Mouse (Mus musculus): ENCODE measurements around the gene Ski.

DNA sequence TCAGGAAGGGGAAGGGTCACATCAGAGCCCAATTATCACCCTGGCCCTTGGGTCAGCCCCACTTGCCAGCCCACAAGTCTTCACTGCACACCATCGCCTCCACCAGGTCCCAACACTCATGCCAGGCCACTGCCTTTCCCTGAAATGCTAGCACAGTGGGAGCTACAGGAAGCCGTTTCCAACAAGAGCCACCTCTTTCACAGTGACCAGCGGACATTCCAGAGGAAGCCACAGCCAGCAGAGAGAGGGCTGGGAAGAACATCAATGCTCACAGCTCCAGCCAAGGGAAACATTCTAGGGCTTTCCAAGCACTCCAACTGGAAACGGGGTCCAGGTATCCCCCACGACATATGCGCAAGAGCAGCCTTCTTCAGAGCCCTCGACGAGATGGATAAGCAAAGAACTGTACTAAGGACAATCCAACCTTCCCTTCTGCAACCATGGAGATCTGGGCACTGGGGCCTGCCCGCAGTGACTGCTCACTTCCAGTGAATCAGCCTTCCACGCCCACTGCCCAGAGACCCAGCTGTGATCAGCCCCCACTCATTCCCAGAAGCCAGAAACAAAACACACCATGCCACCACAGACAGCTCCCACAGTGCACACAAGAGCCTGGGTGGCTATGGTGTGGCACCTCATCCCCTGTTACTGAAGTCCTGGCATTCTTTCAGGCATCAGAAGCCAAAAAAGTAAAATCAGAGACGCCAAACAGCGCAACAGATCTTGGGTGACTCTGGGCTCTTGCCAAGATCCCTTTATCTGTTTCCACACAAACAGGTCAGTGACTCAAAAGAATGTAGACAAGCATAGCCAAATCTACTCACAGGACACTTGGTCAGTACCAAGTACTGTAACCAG is 6.4 kb downstream of the Ski start:
- no peak for TF ChIP-seq CTCF (IDR thresholded peaks at IDR 0.05; ENCODE audit: extremely low read depth, insufficient read depth, insufficient read length, insufficient replicate concordance)
- TF ChIP-seq POLR2A (IDR thresholded peaks at IDR 0.05; ENCODE audit: low read depth, low read length), result no peak
